Mouse (Mus musculus): Measurements from ENCODE around the gene Tmco1.

DNA sequence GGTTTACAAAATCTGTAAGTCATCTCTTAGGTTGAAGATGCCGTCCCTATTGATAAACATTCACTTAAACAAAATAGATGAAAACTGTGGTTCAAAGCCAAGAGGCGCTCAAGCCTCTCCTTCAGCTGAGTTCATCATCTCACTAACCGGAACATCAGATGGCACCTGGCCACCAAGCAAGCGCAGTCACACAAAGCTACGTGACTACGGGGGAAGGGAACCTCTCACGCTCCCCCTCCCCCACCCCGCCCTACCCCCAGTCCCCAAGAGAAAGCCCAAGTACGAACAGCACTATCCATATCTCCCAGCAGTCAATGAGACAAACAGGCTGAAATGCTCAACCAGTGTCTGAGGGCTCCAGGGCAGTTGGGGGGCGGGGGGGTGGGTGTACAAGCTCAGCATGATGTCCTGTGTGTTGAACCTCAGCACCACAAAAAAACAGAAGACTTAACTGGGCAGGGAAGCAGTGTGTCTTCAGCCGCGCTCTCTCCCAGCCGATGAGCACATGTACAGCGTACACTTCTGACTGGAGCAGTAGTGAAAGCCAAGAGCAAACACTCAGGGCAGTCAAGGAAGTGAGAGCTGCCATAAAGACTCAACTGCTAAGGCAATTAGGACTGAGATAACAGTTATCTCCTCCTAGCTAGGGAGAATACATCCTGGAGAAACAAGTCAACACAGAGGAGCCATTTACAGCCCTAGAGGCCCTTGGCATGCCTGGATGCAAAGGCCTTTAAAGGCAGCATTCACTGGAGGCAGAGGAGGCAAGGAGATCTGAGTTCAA, 34.6 kb upstream of the Tmco1 start:
- no peak for TF ChIP-seq CTCF (IDR thresholded peaks at IDR 0.05; ENCODE audit: control insufficient read depth, insufficient read depth, insufficient replicate concordance, low read depth, low read length)
- TF ChIP-seq POLR2A (IDR thresholded peaks at IDR 0.05; ENCODE audit: control insufficient read depth, low read depth, low read length) = no peak
